In the genomic region with DNA sequence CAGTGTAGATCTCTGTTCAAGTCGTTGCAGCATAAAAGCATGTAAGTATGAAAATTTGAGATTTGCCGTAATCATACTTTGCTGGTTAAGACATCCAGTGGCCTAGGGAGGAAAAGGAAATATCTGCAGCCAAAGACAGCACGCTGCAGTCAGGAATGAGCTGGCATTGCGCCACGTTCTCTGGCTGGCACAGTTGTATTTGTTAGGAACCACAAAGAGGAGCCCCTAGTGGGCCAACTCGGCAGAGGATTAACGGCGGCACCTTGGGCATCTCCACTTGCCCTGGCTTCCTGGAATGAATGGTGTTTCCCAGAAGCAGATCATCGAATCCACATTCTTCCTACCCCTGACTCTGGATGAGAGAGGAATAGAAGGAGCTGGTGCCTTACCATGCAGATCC, we compare ENCODE assay signal across 10 mouse cellular contexts. TPM values are rescaled to one million over a fixed set of nuclear protein-coding genes. Genes with fewer than 3 reads are reported as not detected.
DNase-seq lines count a peak whose midpoint lies in the region; ATAC-seq and TF ChIP-seq lines count a peak whose summit lies in the region.
"Had no signal": no experiment of that assay in that cellular context is flagged by ENCODE, and none has a peak within 500 bp of the region (broad histone marks: within the 10 kb centered on the region; RNA-seq: fewer than 3 reads in every experiment).

No protein-coding gene starts in this region.

- H3K27ac ChIP-seq in heart, embryonic 14.5 days (replicated peaks in 1 of 2; ENCODE audit: control insufficient read depth in 1 of 2, insufficient read depth in 1 of 2, low read depth in 2 of 2, low read length in 2 of 2) = no peak overlapping the region
- H3K27ac ChIP-seq in lung, embryonic 14.5 days (ENCODE audit: low read depth) = no peak overlapping the region
- H3K27ac ChIP-seq: liver, embryonic 14.5 days had no signal

- peak; percentile 52 to 63 for DNase-seq in left cerebral cortex, postnatal 14 days (ENCODE audit: low spot score in 2 of 2)
- DNase-seq in left cerebral cortex, adult 9 months (ENCODE audit: low spot score in 2 of 2) = no peak
- DNase-seq in adrenal gland, adult 2 months = peak; percentile 63
- peak; percentile 7 for DNase-seq in cerebellum, adult 9-11 months
- peak; percentile 78 for DNase-seq in lung, embryonic 14.5 days
- DNase-seq in thymus, postnatal 14 days = no peak
- DNase-seq in T-cell, adult 2 months (ENCODE audit: low spot score) = no peak

- no peaks in the 10 kb centered on the region for H3K9me3 ChIP-seq in heart, embryonic 14.5 days (ENCODE audit: control insufficient read depth, low read length)
- no peaks in the 10 kb centered on the region for H3K9me3 ChIP-seq in lung, embryonic 14.5 days (ENCODE audit: low read depth, low read length)

- no peaks in the 10 kb centered on the region for H3K36me3 ChIP-seq in heart, embryonic 14.5 days (ENCODE audit: control insufficient read depth, insufficient read depth, low read length)
- H3K36me3 ChIP-seq in lung, embryonic 14.5 days (ENCODE audit: insufficient read depth) = no peaks in the 10 kb centered on the region

- peaks cover 0 to 4% of the 10 kb centered on the region in 2 experiments; a peak in 2 of 4 replicates for H3K4me1 ChIP-seq in heart, embryonic 14.5 days (ENCODE audit: control insufficient read depth in 2 of 2, insufficient read depth in 2 of 2, low read length in 2 of 2)
- no peaks in the 10 kb centered on the region for H3K4me1 ChIP-seq in lung, embryonic 14.5 days (ENCODE audit: insufficient read depth)

- no peak overlapping the region for H3K4me3 ChIP-seq in heart, embryonic 14.5 days (ENCODE audit: control insufficient read depth in 1 of 2, insufficient read depth in 1 of 2, low read depth in 1 of 2, low read length in 2 of 2)
- no peak overlapping the region for H3K4me3 ChIP-seq in lung, embryonic 14.5 days (ENCODE audit: low read depth, low read length)
- H3K4me3 ChIP-seq: erythroblast, embryonic 14.5 days had no signal

- WGBS in heart, embryonic 14.5 days = 34% methylated on average over 9 of the region's 9 CpGs
- WGBS in lung, embryonic 14.5 days = 52% methylated on average over 9 of the region's 9 CpGs

- intact Hi-C loops in left cerebral cortex, postnatal 14 days (cut with DNase I) = no loop called here

- H3K9ac ChIP-seq in heart, embryonic 14.5 days (ENCODE audit: low read length) = no peak overlapping the region
- no peak overlapping the region for H3K9ac ChIP-seq in lung, embryonic 14.5 days
- H3K9ac ChIP-seq: liver, embryonic 14.5 days had no signal

- TF ChIP-seq CTCF in lung, embryonic 14.5 days (IDR thresholded peaks at IDR 0.05; ENCODE audit: low read depth) = peak; percentile 19; the same call in 1 of the 2 replicates

- H3K4me2 ChIP-seq in heart, embryonic 14.5 days (ENCODE audit: low read length) = peak overlapping the region; percentile 19; the same call in 1 of the 2 replicates
- no peak overlapping the region for H3K4me2 ChIP-seq in lung, embryonic 14.5 days

- no peaks in the 10 kb centered on the region for H3K27me3 ChIP-seq in heart, embryonic 14.5 days (ENCODE audit: control insufficient read depth, insufficient read depth, low read length)
- H3K27me3 ChIP-seq in lung, embryonic 14.5 days (ENCODE audit: insufficient read depth, low read length) = no peaks in the 10 kb centered on the region

- ATAC-seq in heart, embryonic 14.5 days (ENCODE audit: insufficient number of reproducible peaks, insufficient read depth, low FRiP score, low read depth) = 0 out of 2 replicates have a peak, but pooled peaks have one; percentile 39
- ATAC-seq in lung, embryonic 14.5 days (ENCODE audit: insufficient read depth) = 0 out of 2 replicates have a peak, but pooled peaks have one; percentile 49

RNA-seq across cellular contexts. Expression of a gene that starts 14.4 kb away (rescaled TPM):
- 10 to 100 TPM; 41.6 to 44.1 TPM for total RNA-seq in left cerebral cortex, postnatal 14 days (2021)
- total RNA-seq in adrenal gland, adult 2 months (2021) = 1 to 10 TPM; 4.3 to 4.5 TPM
- 1.7 and 2.3 TPM in 2 replicates for polyA plus RNA-seq in adrenal gland, adult 2 months (2012; rRNA removed)
- polyA plus RNA-seq in heart, embryonic 14.5 days (2014; fragmentation: Nextera tagmentation; extraction: Ambion mirVana) = 4.0 and 4.8 TPM in 2 replicates
- polyA plus RNA-seq in lung, embryonic 14.5 days (2014; fragmentation: Nextera tagmentation; extraction: Ambion mirVana) = 5.6 and 5.9 TPM in 2 replicates

Comparison
In these comparisons a context has a peak if more than half of its experiments do, and no peak if none do; other contexts are left out.
1. DNase-seq: peak in left cerebral cortex, postnatal 14 days (2 of 2), adrenal gland, adult 2 months (single experiment), cerebellum, adult 9-11 months (single experiment) and lung, embryonic 14.5 days (single experiment); none in left cerebral cortex, adult 9 months (0 of 2), thymus, postnatal 14 days (single experiment) and T-cell, adult 2 months (single experiment).